Mouse (Mus musculus): ENCODE data around the gene Rbfox1. TPM values are rescaled to one million over a fixed set of nuclear protein-coding genes. Genes with fewer than 3 reads are reported as not detected.

The Rbfox1 gene
- total and polyA plus RNA-seq, 2 experiments: 0.09 TPM; not detected in 1

DNA sequence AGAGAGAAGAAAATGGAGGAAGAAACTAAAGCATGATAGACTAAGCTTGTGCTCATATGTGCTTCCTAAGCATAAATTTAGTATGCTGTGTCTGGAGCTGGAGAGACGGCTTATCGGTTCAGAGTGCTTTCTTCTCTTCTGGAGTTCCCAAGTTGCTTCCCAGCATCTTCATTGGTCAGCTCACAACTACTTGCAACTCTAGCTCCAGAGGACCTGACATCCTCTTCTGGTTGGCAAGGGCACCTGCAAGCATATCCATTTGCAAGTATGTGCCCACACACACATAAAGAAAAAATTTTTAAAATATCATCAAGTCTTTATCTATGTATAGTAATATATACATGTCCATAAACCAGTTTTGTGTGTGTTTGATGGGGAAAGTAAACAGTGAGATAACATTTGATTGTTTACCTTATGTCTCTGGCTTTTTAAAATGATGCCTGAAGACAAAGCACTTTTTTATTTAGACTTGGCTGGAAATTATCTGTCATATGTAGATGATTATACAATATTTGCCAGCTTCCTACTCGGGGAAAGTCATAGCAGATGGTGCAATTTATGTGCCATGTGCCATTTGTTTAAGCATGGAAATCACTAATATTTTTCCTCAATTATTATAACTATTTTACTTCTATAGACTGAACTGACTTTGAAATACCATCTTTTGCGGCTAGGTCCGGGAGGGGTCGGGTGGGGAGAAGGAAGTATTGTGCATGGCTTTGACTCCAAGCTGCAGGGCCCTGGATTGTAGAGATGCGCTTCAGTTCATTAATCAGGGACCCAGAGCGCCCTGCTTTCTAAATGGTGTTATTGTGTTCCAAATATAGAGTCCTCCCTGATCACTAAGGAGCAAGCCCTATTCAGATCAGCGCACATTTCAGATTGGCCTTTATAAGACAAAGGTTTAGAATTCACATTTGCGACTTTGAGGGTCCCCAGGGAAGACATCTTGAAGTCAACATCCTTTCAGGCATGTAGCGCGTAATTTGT lies 542.4 kb downstream of the Rbfox1 start:
- no peak for TF ChIP-seq CTCF (IDR thresholded peaks at IDR 0.05; ENCODE audit: low read depth, low read length)
- TF ChIP-seq POLR2A (IDR thresholded peaks at IDR 0.05; ENCODE audit: extremely low read depth, insufficient read depth, low read length): no peak
- no peaks in the 10 kb centered on the region for H3K4me1 ChIP-seq (ENCODE audit: control insufficient read depth, insufficient read depth, low read length)
- H3K27me3 ChIP-seq (ENCODE audit: control insufficient read depth, insufficient read depth, low read length): no peaks in the 10 kb centered on the region
- H3K9ac ChIP-seq (ENCODE audit: low read depth, low read length): no peak overlapping the region
- H3K79me2 ChIP-seq (ENCODE audit: control insufficient read depth, insufficient read depth, low read length): no peaks in the 10 kb centered on the region
- WGBS: 80% methylated on average over 12 of the region's 12 CpGs
- no peaks in the 10 kb centered on the region for H3K36me3 ChIP-seq (ENCODE audit: control insufficient read depth, insufficient read depth, low read length)
- no peak overlapping the region for H3K4me3 ChIP-seq (ENCODE audit: insufficient read depth, low read depth, low read length)
- no peak for DNase-seq (ENCODE audit: extremely low read depth, low read depth, low spot score)
- no peak overlapping the region for H3K27ac ChIP-seq (replicated peaks; ENCODE audit: insufficient read depth, low read depth, low read length)

DNA sequence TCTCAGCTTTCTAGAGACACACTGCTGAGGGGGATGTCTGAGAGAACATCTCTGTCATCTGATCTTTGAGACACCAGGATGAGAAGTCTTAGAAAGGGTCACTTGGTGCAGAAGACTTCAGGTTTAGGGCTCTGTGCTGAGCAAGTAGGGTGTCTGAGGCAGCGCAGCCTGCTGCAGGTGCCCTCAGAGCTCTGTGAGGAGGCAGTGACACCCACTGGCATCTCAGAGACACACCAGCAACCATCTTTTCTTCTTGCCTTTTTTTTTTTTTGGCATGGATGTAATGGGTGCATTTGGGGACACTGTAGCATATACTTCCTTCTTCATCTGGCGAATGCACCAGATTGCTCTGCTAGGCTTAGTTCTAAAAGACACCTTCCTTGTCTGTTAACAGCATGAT lies 545.8 kb downstream of the Rbfox1 start:
- DNase-seq (ENCODE audit: extremely low read depth, low read depth, low spot score): no peak

DNA sequence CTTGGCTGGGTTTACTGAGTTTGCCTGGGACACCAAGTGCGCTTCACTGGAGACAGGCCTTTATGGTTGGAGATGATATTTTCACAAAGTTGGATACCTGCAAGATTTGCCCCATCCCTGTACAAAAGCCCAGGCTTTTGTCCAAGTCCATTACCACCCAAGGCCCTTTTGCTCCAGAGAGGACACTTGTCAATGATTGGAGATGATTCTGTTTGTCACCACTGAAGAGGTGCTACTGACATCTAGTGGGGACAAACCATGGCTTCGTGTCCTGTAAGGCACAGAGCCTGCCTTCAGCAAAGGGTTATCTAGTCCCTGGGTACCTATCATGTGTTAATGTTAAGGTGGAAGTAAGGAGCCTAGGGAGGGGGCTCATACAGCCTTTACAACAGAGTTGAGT lies 551.3 kb downstream of the Rbfox1 start:
- Histone ChIP-seq H3K27ac (replicated peaks; ENCODE audit: insufficient read depth, low read depth, low read length) (no peak overlapping the region), H3K4me1 (ENCODE audit: control insufficient read depth, insufficient read depth, low read length) (no peaks in the 10 kb centered on the region), H3K27me3 (ENCODE audit: control insufficient read depth, insufficient read depth, low read length) (no peaks in the 10 kb centered on the region; the same call in 1 of the 2 replicates), H3K4me3 (ENCODE audit: insufficient read depth, low read depth, low read length) (no peak overlapping the region), H3K79me2 (ENCODE audit: control insufficient read depth, insufficient read depth, low read length) (no peaks in the 10 kb centered on the region), H3K36me3 (ENCODE audit: control insufficient read depth, insufficient read depth, low read length) (no peaks in the 10 kb centered on the region), H3K9ac (ENCODE audit: low read depth, low read length) (no peak overlapping the region)
- TF ChIP-seq CTCF (IDR thresholded peaks at IDR 0.05; ENCODE audit: low read depth, low read length) (peak; percentile 44), POLR2A (IDR thresholded peaks at IDR 0.05; ENCODE audit: extremely low read depth, insufficient read depth, low read length) (no peak)
- peak; percentile 9 for DNase-seq (ENCODE audit: extremely low read depth, low read depth, low spot score)
- WGBS: 61% methylated on average over 2 of the region's 2 CpGs

More for the DNA sequence above, 545.8 kb downstream of the Rbfox1 start:
- H3K4me1 ChIP-seq (ENCODE audit: control insufficient read depth, insufficient read depth, low read length): no peaks in the 10 kb centered on the region
- WGBS: 78% methylated on average over 2 of the region's 2 CpGs
- TF ChIP-seq POLR2A (IDR thresholded peaks at IDR 0.05; ENCODE audit: extremely low read depth, insufficient read depth, low read length) (no peak), CTCF (IDR thresholded peaks at IDR 0.05; ENCODE audit: low read depth, low read length) (0 out of 2 replicates have a peak, but pooled peaks have one; percentile 15)
- no peaks in the 10 kb centered on the region for H3K27me3 ChIP-seq (ENCODE audit: control insufficient read depth, insufficient read depth, low read length)
- no peaks in the 10 kb centered on the region for H3K36me3 ChIP-seq (ENCODE audit: control insufficient read depth, insufficient read depth, low read length)
- no peak overlapping the region for H3K27ac ChIP-seq (replicated peaks; ENCODE audit: insufficient read depth, low read depth, low read length)
- H3K9ac ChIP-seq (ENCODE audit: low read depth, low read length): no peak overlapping the region
- no peak overlapping the region for H3K4me3 ChIP-seq (ENCODE audit: insufficient read depth, low read depth, low read length)
- H3K79me2 ChIP-seq (ENCODE audit: control insufficient read depth, insufficient read depth, low read length): no peaks in the 10 kb centered on the region

DNA sequence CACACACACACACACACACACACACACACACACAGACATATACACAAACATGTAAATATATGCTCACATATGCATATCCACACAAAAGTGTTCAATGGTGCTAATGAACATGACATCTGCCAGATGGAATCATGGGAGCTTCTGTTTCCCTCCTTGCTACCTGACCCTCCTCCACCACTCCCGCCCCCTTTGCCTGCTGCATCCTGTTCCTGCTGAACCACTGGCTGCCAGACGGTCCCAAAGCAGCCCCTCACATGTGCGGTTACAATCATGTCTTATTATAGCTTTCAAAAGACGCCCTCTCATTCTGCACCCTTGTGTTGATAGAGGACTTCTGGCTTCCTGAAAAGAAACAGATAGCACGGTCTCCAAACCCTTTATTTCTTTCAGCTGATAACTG lies 563.1 kb downstream of the Rbfox1 start:
- no peaks in the 10 kb centered on the region for H3K27me3 ChIP-seq (ENCODE audit: control insufficient read depth, insufficient read depth, low read length)
- no peak overlapping the region for H3K4me3 ChIP-seq (ENCODE audit: insufficient read depth, low read depth, low read length)
- no peak overlapping the region for H3K27ac ChIP-seq (replicated peaks; ENCODE audit: insufficient read depth, low read depth, low read length)
- WGBS: 45% methylated on average over 5 of the region's 5 CpGs
- no peak for DNase-seq (ENCODE audit: extremely low read depth, low read depth, low spot score)
- no peak overlapping the region for H3K9ac ChIP-seq (ENCODE audit: low read depth, low read length)
- H3K4me1 ChIP-seq (ENCODE audit: control insufficient read depth, insufficient read depth, low read length): no peaks in the 10 kb centered on the region
- TF ChIP-seq CTCF (IDR thresholded peaks at IDR 0.05; ENCODE audit: low read depth, low read length) (no peak), POLR2A (IDR thresholded peaks at IDR 0.05; ENCODE audit: extremely low read depth, insufficient read depth, low read length) (no peak)
- H3K36me3 ChIP-seq (ENCODE audit: control insufficient read depth, insufficient read depth, low read length): no peaks in the 10 kb centered on the region
- no peaks in the 10 kb centered on the region for H3K79me2 ChIP-seq (ENCODE audit: control insufficient read depth, insufficient read depth, low read length)

DNA sequence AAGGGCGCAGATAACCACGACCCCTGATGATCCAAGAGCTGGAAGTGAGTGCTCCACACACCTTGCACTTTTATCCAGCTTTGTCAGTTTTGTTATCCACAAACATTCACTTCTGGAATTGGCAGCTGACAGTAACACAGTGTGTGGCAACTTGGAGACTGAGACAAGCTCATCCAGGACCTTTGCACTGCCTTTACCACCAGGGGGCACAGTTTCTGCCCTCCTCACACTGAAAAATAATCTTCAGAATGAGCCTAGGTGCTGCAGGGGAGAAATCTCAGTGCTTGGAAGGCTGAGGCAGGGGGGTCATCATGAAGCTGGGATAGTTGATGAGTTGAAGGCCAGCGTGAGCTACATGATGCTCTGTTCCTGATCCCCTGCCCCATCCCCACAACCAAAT lies 570.2 kb downstream of the Rbfox1 start:
- H3K27ac ChIP-seq (replicated peaks; ENCODE audit: insufficient read depth, low read depth, low read length): no peak overlapping the region
- DNase-seq (ENCODE audit: extremely low read depth, low read depth, low spot score): no peak
- H3K36me3 ChIP-seq (ENCODE audit: control insufficient read depth, insufficient read depth, low read length): no peaks in the 10 kb centered on the region
- H3K79me2 ChIP-seq (ENCODE audit: control insufficient read depth, insufficient read depth, low read length): no peaks in the 10 kb centered on the region
- no peak overlapping the region for H3K9ac ChIP-seq (ENCODE audit: low read depth, low read length)
- WGBS: 63% methylated on average over 3 of the region's 3 CpGs
- no peaks in the 10 kb centered on the region for H3K4me1 ChIP-seq (ENCODE audit: control insufficient read depth, insufficient read depth, low read length)
- TF ChIP-seq CTCF (IDR thresholded peaks at IDR 0.05; ENCODE audit: low read depth, low read length): peak; percentile 19; the same call in 1 of the 2 replicates
- no peak for TF ChIP-seq POLR2A (IDR thresholded peaks at IDR 0.05; ENCODE audit: extremely low read depth, insufficient read depth, low read length)
- no peak overlapping the region for H3K4me3 ChIP-seq (ENCODE audit: insufficient read depth, low read depth, low read length)
- H3K27me3 ChIP-seq (ENCODE audit: control insufficient read depth, insufficient read depth, low read length): no peaks in the 10 kb centered on the region
